Mouse (Mus musculus): ENCODE measurements around the gene 1600015I10Rik.

The 1600015I10Rik gene

GRCm38 (mm10) chr6:48967868-48968267, 38.2 kb downstream of the 1600015I10Rik start:
- DNase-seq, result no peak

- no peak for DNase-seq
Measured at GRCm38 (mm10) chr6:48974663-48975062, 45.0 kb downstream of the 1600015I10Rik start, which contains the start of gene Doxl2. TSS of gene Doxl2 (plus strand) at chr6:48974963.

GRCm38 (mm10) chr6:48979616-48980015, 49.9 kb downstream of the 1600015I10Rik start:
- DNase-seq, result no peak

- DNase-seq, result no peak
Measured at GRCm38 (mm10) chr6:48982305-48982704, 52.6 kb downstream of the 1600015I10Rik start.
